In genomic region chr2:137493600-137493999, GRCm38 (mm10) we compare ENCODE assay signal across 13 mouse cellular contexts.
"Had no signal": no experiment of that assay in that cellular context is flagged by ENCODE, and none has a peak within 500 bp of the region (broad histone marks: within the 10 kb centered on the region; RNA-seq: fewer than 3 reads in every experiment).

No protein-coding gene starts in this region.

- H3K36me3 ChIP-seq: limb, embryonic 13.5 days; midbrain, embryonic 10.5 days had no signal

- H3K4me1 ChIP-seq: limb, embryonic 13.5 days; midbrain, embryonic 10.5 days had no signal

- ATAC-seq: midbrain, embryonic 16.5 days had no signal

- H3K9ac ChIP-seq: limb, embryonic 13.5 days; liver, embryonic 14.5 days had no signal

- H3K27me3 ChIP-seq: limb, embryonic 13.5 days had no signal

- H3K27ac ChIP-seq: limb, embryonic 13.5 days; liver, embryonic 14.5 days; midbrain, embryonic 10.5 days; stomach, postnatal 0 days had no signal

- H3K9me3 ChIP-seq: limb, embryonic 13.5 days; midbrain, embryonic 10.5 days had no signal

- H3K4me3 ChIP-seq: limb, embryonic 13.5 days; midbrain, embryonic 10.5 days had no signal

- H3K4me2 ChIP-seq: limb, embryonic 13.5 days had no signal

- DNase-seq: kidney, postnatal 10 days; kidney, postnatal 4 days; left cerebral cortex, postnatal 4 days; lung, adult 18-20 months; lung, postnatal 36 days; right cerebral cortex, adult 18-20 months; right cerebral cortex, postnatal 25 days; thymus, postnatal 4 days had no signal
